10 mouse cellular contexts compared by ENCODE assay signal in genomic region chr17:78521361-78522153, GRCm38 (mm10). TPM values are rescaled to one million over a fixed set of nuclear protein-coding genes. Genes with fewer than 3 reads are reported as not detected.
DNase-seq lines count a peak whose midpoint lies in the region; ATAC-seq lines count a peak whose summit lies in the region.
"Had no signal": no experiment of that assay in that cellular context is flagged by ENCODE, and none has a peak within 500 bp of the region (broad histone marks: within the 10 kb centered on the region; RNA-seq: fewer than 3 reads in every experiment).

No protein-coding gene starts in this region.

- H3K4me2 ChIP-seq in embryonic facial prominence, embryonic 11.5 days (ENCODE audit: low read depth, low read length): no peak overlapping the region
- H3K4me2 ChIP-seq in heart, embryonic 11.5 days: no peak overlapping the region

- no peaks in the 10 kb centered on the region for H3K4me1 ChIP-seq in embryonic facial prominence, embryonic 11.5 days (ENCODE audit: control insufficient read depth, insufficient read depth, low read length)
- peaks cover 4% of the 10 kb centered on the region for H3K4me1 ChIP-seq in heart, embryonic 11.5 days (ENCODE audit: control insufficient read depth, insufficient read depth, low read length)

- peak; percentile 76 for DNase-seq in Muller cell, postnatal 12 days (ENCODE audit: inconsistent ontology term)
- peak; percentile 32 for DNase-seq in embryonic facial prominence, embryonic 11.5 days (ENCODE audit: low spot score)
- peak; percentile 40 for DNase-seq in mesoderm, embryonic 11.5 days (ENCODE audit: low read depth, low spot score)
- no peak for DNase-seq in spleen, adult 12 weeks (ENCODE audit: low spot score)
- DNase-seq in adipocyte (ENCODE audit: low spot score): no peak
- no peak for DNase-seq in layer of hippocampus, adult 18-20 months (ENCODE audit: low spot score in 2 of 2)
- DNase-seq in urinary bladder, postnatal 4 days (ENCODE audit: low spot score in 2 of 2): no peak
- DNase-seq: cerebellum, adult 2 months had no signal

- H3K27ac ChIP-seq in embryonic facial prominence, embryonic 11.5 days (replicated peaks; ENCODE audit: low read depth, low read length): no peak overlapping the region
- H3K27ac ChIP-seq in heart, embryonic 11.5 days (ENCODE audit: low read depth, low read length): peak overlapping the region; percentile 24; the same call in 1 of the 2 replicates
- H3K27ac ChIP-seq: liver, embryonic 14.5 days had no signal

- no peaks in the 10 kb centered on the region for H3K27me3 ChIP-seq in embryonic facial prominence, embryonic 11.5 days (ENCODE audit: control insufficient read depth, insufficient read depth, low read length)
- H3K27me3 ChIP-seq in heart, embryonic 11.5 days (ENCODE audit: control insufficient read depth, insufficient read depth, low read length): no peaks in the 10 kb centered on the region

- peak; percentile 84 for ATAC-seq in embryonic facial prominence, embryonic 11.5 days (replicated peaks; ENCODE audit: insufficient number of reproducible peaks, low FRiP score, low TSS enrichment, low read depth)
- no peak for ATAC-seq in heart, embryonic 11.5 days (replicated peaks; ENCODE audit: insufficient number of reproducible peaks, low FRiP score, low TSS enrichment)

- H3K9me3 ChIP-seq in embryonic facial prominence, embryonic 11.5 days (replicated peaks; ENCODE audit: control insufficient read depth, low read length): no peaks in the 10 kb centered on the region
- no peaks in the 10 kb centered on the region for H3K9me3 ChIP-seq in heart, embryonic 11.5 days (replicated peaks; ENCODE audit: control insufficient read depth, low read length)

- 25% methylated on average over 10 of the region's 10 CpGs for WGBS in embryonic facial prominence, embryonic 11.5 days
- WGBS in heart, embryonic 11.5 days (ENCODE audit: insufficient replicate concordance): 44% methylated on average over 10 of the region's 10 CpGs

- no peak overlapping the region for H3K4me3 ChIP-seq in embryonic facial prominence, embryonic 11.5 days (ENCODE audit: low read depth, low read length)
- no peak overlapping the region for H3K4me3 ChIP-seq in heart, embryonic 11.5 days (ENCODE audit: low read depth, low read length)

- H3K9ac ChIP-seq in embryonic facial prominence, embryonic 11.5 days (replicated peaks; ENCODE audit: low read length): no peak overlapping the region
- no peak overlapping the region for H3K9ac ChIP-seq in heart, embryonic 11.5 days (ENCODE audit: low read depth, low read length)
- H3K9ac ChIP-seq: liver, embryonic 14.5 days had no signal

- H3K36me3 ChIP-seq in embryonic facial prominence, embryonic 11.5 days (replicated peaks; ENCODE audit: control insufficient read depth, insufficient read depth, low read depth, low read length): no peaks in the 10 kb centered on the region
- no peaks in the 10 kb centered on the region for H3K36me3 ChIP-seq in heart, embryonic 11.5 days (ENCODE audit: control insufficient read depth, insufficient read depth, low read length)

RNA-seq across cellular contexts. Expression of gene Vit, which starts 13.7 kb away (rescaled TPM):
- 1.3 TPM in 2 replicates for polyA plus RNA-seq in embryonic facial prominence, embryonic 11.5 days (2014; fragmentation: Nextera tagmentation; extraction: Ambion mirVana)
- polyA plus RNA-seq in heart, embryonic 11.5 days (2014; fragmentation: Nextera tagmentation; extraction: Ambion mirVana): 0.21 TPM in 1 of 2 replicates, not detected in the other
- 1 to 10 TPM; 4.9 to 5.0 TPM for total RNA-seq in layer of hippocampus, adult 18-20 months (2021)

Comparison
In these comparisons a context has a peak if more than half of its experiments do, and no peak if none do; other contexts are left out.
1. DNase-seq: peak in Muller cell, postnatal 12 days (single experiment), embryonic facial prominence, embryonic 11.5 days (single experiment) and mesoderm, embryonic 11.5 days (single experiment); none in spleen, adult 12 weeks (single experiment), adipocyte (single experiment), layer of hippocampus, adult 18-20 months (0 of 2) and urinary bladder, postnatal 4 days (0 of 2).